Mouse (Mus musculus) liver, embryonic 14.5 days (tissue): ENCODE data around the gene Gm9970. TPM values are rescaled to one million over a fixed set of nuclear protein-coding genes. Genes with fewer than 3 reads are reported as not detected.

Source experiments
- ATAC-seq: fragments of 200-750 bp; cut with Nextera tagmentation; 2 replicates; pipeline ENCODE4 v1.8.0; 2017; ENCODE audit warnings: moderate number of reproducible peaks, mild to moderate bottlenecking, moderate library complexity; ENCODE audit not compliant: insufficient read depth
- DNase-seq, 3 experiments: peaks; one replicate each; pipeline ENCODE4 v3.0.0-alpha.2; 2012 to 2013; ENCODE audit warnings: low read depth in 3 of 3, low spot score in 3 of 3
- H3K27ac ChIP-seq: fragments of 300-500 bp; sonication (generic); 2 replicates; pipeline ENCODE4 v1.5.1; 2014; ENCODE audit warnings: moderate library complexity, mild to moderate bottlenecking, control low read depth, inconsistent platforms
- H3K27me3 ChIP-seq: fragments of 300-500 bp; sonication (generic); 2 replicates; pipeline ENCODE4 v1.6.1; 2014; ENCODE audit warnings: mild to moderate bottlenecking, low read length, moderate library complexity; ENCODE audit not compliant: control insufficient read depth, insufficient read depth
- H3K36me3 ChIP-seq: fragments of 300-500 bp; sonication (generic); replicated peaks from 2 replicates; pipeline ENCODE4 v1.6.1; 2014; ENCODE audit warnings: low read depth; ENCODE audit not compliant: control insufficient read depth, insufficient read depth
- H3K4me1 ChIP-seq, 2 experiments: fragments of 200-500 bp in 1 of 2; fragments of 300-500 bp in 1 of 2; sonication (generic) in 1 of 2; replicated peaks; 2 replicates each; pipeline ENCODE4 v1.6.1; 2012 to 2014; ENCODE audit warnings: antibody characterized with exemption in 1 of 2, inconsistent platforms in 1 of 2, low read length in 1 of 2; ENCODE audit not compliant: control insufficient read depth in 2 of 2, insufficient read depth in 2 of 2
- H3K4me2 ChIP-seq: fragments of 300-500 bp; sonication (generic); 2 replicates; pipeline ENCODE4 v1.6.1; 2014; ENCODE audit warnings: low read depth, mild to moderate bottlenecking, control low read depth, moderate library complexity
- H3K4me3 ChIP-seq, 2 experiments: fragments of 200-500 bp in 1 of 2; fragments of 300-500 bp in 1 of 2; sonication (generic) in 1 of 2; 2 replicates each; pipeline ENCODE4 v1.5.1; 2012 to 2014; ENCODE audit warnings: low read depth in 2 of 2, low read length in 2 of 2, mild to moderate bottlenecking in 2 of 2, control low read depth in 1 of 2, inconsistent platforms in 1 of 2, moderate library complexity in 1 of 2; ENCODE audit not compliant: insufficient read depth in 1 of 2
- H3K9ac ChIP-seq: fragments of 300-500 bp; sonication (generic); replicated peaks from 2 replicates; pipeline ENCODE4 v1.6.1; 2014; ENCODE audit warnings: mild to moderate bottlenecking, control low read depth, moderate library complexity
- H3K9me3 ChIP-seq: fragments of 300-500 bp; sonication (generic); 2 replicates; pipeline ENCODE4 v1.6.1; 2016; ENCODE audit warnings: low read length, mixed read lengths; ENCODE audit not compliant: control insufficient read depth
- CTCF ChIP-seq: IDR thresholded peaks from 2 replicates; pipeline ENCODE4 v1.5.1; 2016; ENCODE audit warnings: antibody characterized with exemption, low read depth, control low read depth
- EP300 ChIP-seq: IDR thresholded peaks from 2 replicates; pipeline ENCODE4 v1.6.1; 2016; ENCODE audit warnings: antibody characterized with exemption, low read depth
- WGBS: fragments of 180-500 bp; shearing (Covaris S2); extraction: QIAGEN DNeasy Blood & Tissue Kit; methylation state at CpG from one replicate; pipeline ENCODE4 v1.1.7; 2014; ENCODE audit not compliant: insufficient replicate concordance; 5-methylcytosine and 5-hydroxymethylcytosine counted together
- polyA plus RNA-seq, 2 experiments: library from polyadenylated mRNA; depleted of rRNA in 1 of 2; stranded (reverse) in 1 of 2; unstranded in 1 of 2; fragments of >200 nt; fragmentation: Nextera tagmentation in 1 of 2; extraction: Ambion mirVana in 1 of 2; gene quantifications; 2 replicates each; pipeline versions ENCODE4 v1.2.1 to v1.2.3; 2012 to 2014

The Gm9970 gene
- polyA plus RNA-seq, 2 experiments: 0.07 to 0.19 TPM

- Histone ChIP-seq H3K4me1 (no peaks in the 10 kb centered on the region), H3K4me3 (no peak overlapping the region), H3K9ac (no peak overlapping the region), H3K27ac (no peak overlapping the region), H3K4me2 (no peak overlapping the region), H3K9me3 (no peaks in the 10 kb centered on the region), H3K27me3 (no peaks in the 10 kb centered on the region), H3K36me3 (no peaks in the 10 kb centered on the region)
- WGBS: 59% methylated on average over 20 of the region's 20 CpGs
- TF ChIP-seq CTCF (no peak), EP300 (no peak)
- ATAC-seq (no peak), DNase-seq (no peak)
Measured at GRCm38 (mm10) chr5:31279245-31279988, 38.4 kb upstream of the Gm9970 start.

GRCm38 (mm10) chr5:31273018-31273417 is 32.0 kb upstream of the Gm9970 start:
- Histone ChIP-seq H3K4me1 (no peaks in the 10 kb centered on the region), H3K4me3 (no peak overlapping the region), H3K9me3 (no peaks in the 10 kb centered on the region), H3K27me3 (no peaks in the 10 kb centered on the region), H3K9ac (no peak overlapping the region), H3K27ac (no peak overlapping the region), H3K4me2 (no peak overlapping the region), H3K36me3 (no peaks in the 10 kb centered on the region)
- WGBS: 59% methylated on average over 6 of the region's 6 CpGs
- no peak for ATAC-seq
- TF ChIP-seq EP300: no peak
- no peak for TF ChIP-seq CTCF
- DNase-seq: no peak

- WGBS: 59% methylated on average over 6 of the region's 6 CpGs
- ATAC-seq (no peak), DNase-seq (no peak)
Measured at GRCm38 (mm10) chr5:31267686-31268085, 26.7 kb upstream of the Gm9970 start.

DNA sequence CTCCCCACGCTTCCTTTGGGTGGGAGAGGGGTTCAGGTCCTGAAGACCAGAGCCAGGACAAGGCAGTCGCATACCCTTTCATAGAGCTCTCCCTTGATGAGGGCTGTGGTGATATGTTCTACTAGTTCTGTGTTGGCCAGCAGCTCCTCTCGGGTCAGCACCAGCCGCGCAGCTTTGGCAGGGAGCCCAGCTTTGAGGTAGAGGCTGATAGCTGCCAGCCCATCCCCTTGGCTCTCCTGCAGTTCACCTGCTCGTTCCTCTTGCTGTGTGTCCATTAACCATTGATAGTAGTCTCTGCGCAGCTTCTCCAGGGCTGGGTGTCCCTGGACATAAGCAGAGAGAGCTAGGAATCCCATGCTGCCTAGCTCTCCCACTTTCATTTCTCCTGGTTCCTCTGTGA is 25.1 kb upstream of the Gm9970 start:
- H3K36me3 ChIP-seq: no peaks in the 10 kb centered on the region
- DNase-seq: no peak
- no peak overlapping the region for H3K27ac ChIP-seq
- no peaks in the 10 kb centered on the region for H3K27me3 ChIP-seq
- no peak overlapping the region for H3K4me2 ChIP-seq
- TF ChIP-seq CTCF (no peak), EP300 (no peak)
- H3K4me1 ChIP-seq: no peaks in the 10 kb centered on the region
- H3K4me3 ChIP-seq: no peak overlapping the region
- no peak overlapping the region for H3K9ac ChIP-seq
- no peak for ATAC-seq
- H3K9me3 ChIP-seq: no peaks in the 10 kb centered on the region
- WGBS: 68% methylated on average over 7 of the region's 7 CpGs

More at GRCm38 (mm10) chr5:31267686-31268085, 26.7 kb upstream of the Gm9970 start:
- H3K4me2 ChIP-seq: no peak overlapping the region
- no peak overlapping the region for H3K4me3 ChIP-seq
- no peak overlapping the region for H3K9ac ChIP-seq
- H3K9me3 ChIP-seq: no peaks in the 10 kb centered on the region
- H3K4me1 ChIP-seq: no peaks in the 10 kb centered on the region
- H3K27ac ChIP-seq: no peak overlapping the region
- TF ChIP-seq CTCF: no peak
- no peak for TF ChIP-seq EP300
- H3K36me3 ChIP-seq: no peaks in the 10 kb centered on the region
- no peaks in the 10 kb centered on the region for H3K27me3 ChIP-seq

- no peak for DNase-seq
- no peak overlapping the region for H3K4me3 ChIP-seq
- no peak for ATAC-seq
- no peak overlapping the region for H3K9ac ChIP-seq
- WGBS: 70% methylated on average over 11 of the region's 11 CpGs
- H3K27me3 ChIP-seq: no peaks in the 10 kb centered on the region
- no peaks in the 10 kb centered on the region for H3K9me3 ChIP-seq
- no peak overlapping the region for H3K27ac ChIP-seq
- H3K4me2 ChIP-seq: no peak overlapping the region
- H3K4me1 ChIP-seq: no peaks in the 10 kb centered on the region
- no peaks in the 10 kb centered on the region for H3K36me3 ChIP-seq
- no peak for TF ChIP-seq CTCF
- no peak for TF ChIP-seq EP300
Measured at GRCm38 (mm10) chr5:31257616-31258015, 16.6 kb upstream of the Gm9970 start.
